Mouse (Mus musculus) intestine, embryonic 14.5 days (tissue): ENCODE measurements around the gene Zfp981. TPM values are rescaled to one million over a fixed set of nuclear protein-coding genes. Genes with fewer than 3 reads are reported as not detected.
"Not testable (repeated sequence)": the region's sequence is repeated elsewhere in the genome, so short reads cannot be mapped to it uniquely, and the experiment has no call there.

Source experiments
- ATAC-seq: fragments of 200-750 bp; cut with Nextera tagmentation; replicated peaks from 2 replicates; pipeline ENCODE4 v1.8.0; 2017; ENCODE audit warnings: low read depth, moderate number of reproducible peaks, moderate TSS enrichment, moderate library complexity; ENCODE audit not compliant: low FRiP score, low TSS enrichment
- DNase-seq: peaks from one replicate; pipeline ENCODE4 v3.0.0-alpha.2; 2018; ENCODE audit warnings: low spot score
- H3K27ac ChIP-seq: fragments of 300-500 bp; sonication (generic); 2 replicates; pipeline ENCODE4 v1.5.1; 2014; ENCODE audit warnings: low read depth, mild to moderate bottlenecking, control low read depth
- H3K27me3 ChIP-seq: fragments of 300-500 bp; sonication (generic); replicated peaks from 2 replicates; pipeline ENCODE4 v1.6.1; 2014; ENCODE audit warnings: low read length, control low read depth; ENCODE audit not compliant: control insufficient read depth, insufficient read depth
- H3K36me3 ChIP-seq: fragments of 300-500 bp; sonication (generic); 2 replicates; pipeline ENCODE4 v1.6.1; 2014; ENCODE audit warnings: low read length, control low read depth; ENCODE audit not compliant: control insufficient read depth, insufficient read depth
- H3K4me1 ChIP-seq: fragments of 300-500 bp; sonication (generic); replicated peaks from 2 replicates; pipeline ENCODE4 v1.6.1; 2014; ENCODE audit warnings: low read length, control low read depth, mixed read lengths; ENCODE audit not compliant: control insufficient read depth, insufficient read depth
- H3K4me2 ChIP-seq: fragments of 300-500 bp; sonication (generic); 2 replicates; pipeline ENCODE4 v1.6.1; 2014; ENCODE audit warnings: low read length
- H3K4me3 ChIP-seq: fragments of 300-500 bp; sonication (generic); 2 replicates; pipeline ENCODE4 v1.5.1; 2014; ENCODE audit warnings: low read depth, low read length, control low read depth, mixed read lengths
- H3K9ac ChIP-seq: fragments of 300-500 bp; sonication (generic); 2 replicates; pipeline ENCODE4 v1.6.1; 2014; ENCODE audit warnings: mild to moderate bottlenecking, low read length
- H3K9me3 ChIP-seq: fragments of 300-500 bp; sonication (generic); 2 replicates; pipeline ENCODE4 v1.6.1; 2016; ENCODE audit warnings: low read length, control low read depth; ENCODE audit not compliant: control insufficient read depth
- WGBS: fragments of 180-500 bp; shearing (Covaris S2); extraction: QIAGEN DNeasy Blood & Tissue Kit; methylation state at CpG from one replicate; pipeline ENCODE4 v1.1.7; 2014; 5-methylcytosine and 5-hydroxymethylcytosine counted together
- polyA plus RNA-seq: library from polyadenylated mRNA; unstranded; fragments of >200 nt; fragmentation: Nextera tagmentation; extraction: Ambion mirVana; gene quantifications from 2 replicates; pipeline ENCODE4 v1.2.1, GENCODE M21; 2014

Gene Zfp981
- polyA plus RNA-seq, 1 experiment from 2014 or later: 0.11 TPM

DNA sequence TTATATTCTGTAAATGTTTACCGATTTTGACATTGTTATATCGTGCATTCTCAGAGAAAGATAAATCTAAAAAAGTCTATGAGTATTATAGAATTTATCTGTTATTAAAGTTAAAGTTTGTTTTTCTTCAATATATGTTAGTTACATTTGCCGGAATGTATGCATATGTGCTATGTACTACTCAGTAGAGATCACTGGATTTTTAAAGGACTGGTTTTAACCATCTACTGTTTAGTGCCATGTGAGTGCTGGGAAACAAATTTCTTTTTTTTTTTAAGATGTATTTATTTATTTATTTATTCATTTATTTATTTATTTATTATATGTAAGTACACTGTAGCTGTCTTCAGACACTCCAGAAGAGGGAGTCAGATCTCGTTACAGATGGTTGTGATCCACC is 32.7 kb downstream of the Zfp981 start:
- H3K27me3 ChIP-seq: no peaks in the 10 kb centered on the region
- 87% methylated on average over 4 of the region's 4 CpGs for WGBS
- DNase-seq: no peak
- H3K9me3 ChIP-seq: peaks cover 49% of the 10 kb centered on the region
- H3K36me3 ChIP-seq: no peaks in the 10 kb centered on the region
- no peak overlapping the region for H3K9ac ChIP-seq
- no peaks in the 10 kb centered on the region for H3K4me1 ChIP-seq
- H3K4me2 ChIP-seq: no peak overlapping the region
- H3K4me3 ChIP-seq: no peak overlapping the region
- H3K27ac ChIP-seq: no peak overlapping the region
- peak; percentile 55; the same call in 1 of the 2 replicates for ATAC-seq

DNA sequence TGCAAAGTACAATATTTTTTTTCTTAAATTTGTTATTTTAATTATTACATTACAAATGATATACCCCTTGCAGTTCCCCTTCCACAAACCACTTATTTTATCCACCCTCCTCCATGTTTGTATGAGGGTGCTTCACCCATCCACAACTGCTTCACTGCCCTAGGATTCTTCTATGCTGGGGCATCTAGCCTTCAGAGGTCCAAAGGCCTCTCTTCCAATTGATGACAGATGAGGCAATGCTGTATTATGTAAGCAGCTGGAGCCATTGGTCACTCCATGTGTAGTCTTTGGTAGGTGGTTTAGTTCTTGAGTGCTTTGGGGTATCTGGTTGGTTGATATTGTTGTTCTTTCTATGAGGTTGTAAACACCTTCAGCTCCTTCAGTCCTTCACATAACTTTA is 34.1 kb downstream of the Zfp981 start:
- no peak for DNase-seq
- Histone ChIP-seq H3K27me3 (no peaks in the 10 kb centered on the region), H3K9ac (no peak overlapping the region), H3K27ac (no peak overlapping the region), H3K4me2 (no peak overlapping the region), H3K4me3 (no peak overlapping the region), H3K4me1 (no peaks in the 10 kb centered on the region), H3K9me3 (peaks cover 48% of the 10 kb centered on the region), H3K36me3 (no peaks in the 10 kb centered on the region)
- ATAC-seq: no peak

DNA sequence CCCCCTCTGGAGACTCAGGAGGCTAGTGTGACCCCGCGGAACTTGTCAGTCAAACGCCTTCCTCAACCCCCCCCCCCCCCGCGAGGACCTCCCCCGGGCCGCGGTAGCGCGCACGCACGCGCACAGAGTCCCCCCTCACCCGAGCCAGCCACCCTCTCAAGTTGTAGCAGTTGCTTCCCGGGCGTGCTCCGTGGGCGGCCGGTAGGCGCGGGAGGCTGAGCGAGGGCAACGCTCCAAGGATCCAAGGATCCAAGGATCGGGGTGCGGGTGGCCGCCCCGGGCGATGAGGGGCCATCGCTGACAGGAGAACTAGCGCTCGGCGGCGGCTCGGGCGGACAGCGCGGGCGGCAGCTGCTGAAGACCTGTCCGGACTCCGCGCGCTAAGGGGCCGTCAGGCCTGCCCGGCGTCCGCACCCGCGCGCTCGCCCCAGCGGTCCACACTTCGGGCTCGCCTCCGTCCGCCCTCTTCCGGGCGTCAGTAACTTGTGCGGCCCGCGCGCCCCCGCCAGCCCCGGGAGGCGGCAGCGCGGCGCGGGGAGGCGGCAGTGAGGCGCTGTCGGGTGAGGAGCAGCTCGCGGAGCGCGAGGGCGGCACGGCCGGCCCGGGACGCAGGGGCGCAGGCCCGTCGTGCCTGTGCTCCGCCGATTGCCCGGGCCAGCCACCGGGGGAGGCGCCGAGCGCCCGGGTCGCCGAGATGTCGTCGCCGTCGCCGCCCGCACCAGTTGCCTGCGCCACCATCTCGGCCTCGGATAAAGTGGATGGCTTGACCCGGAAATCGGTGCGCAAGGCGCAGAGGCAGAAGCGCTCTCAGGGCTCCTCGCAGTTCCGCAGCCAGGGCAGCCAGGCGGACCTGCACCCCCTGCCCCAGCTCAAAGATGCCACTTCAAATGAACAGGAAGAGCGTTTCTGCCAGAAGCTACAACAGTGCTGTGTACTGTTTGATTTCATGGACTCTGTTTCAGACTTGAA is 78.4 kb downstream of the Zfp981 start:
- not testable (repeated sequence) for H3K4me2 ChIP-seq, H3K27me3 ChIP-seq, H3K9me3 ChIP-seq, DNase-seq, H3K4me1 ChIP-seq, H3K27ac ChIP-seq, H3K36me3 ChIP-seq, H3K9ac ChIP-seq, H3K4me3 ChIP-seq
- peak; percentile 95 for ATAC-seq
- no CpG with 5 or more reads among the region's 111 CpGs for WGBS

Other genes with a start within 250 kb of the Zfp981 start
- 4.4 and 5.9 TPM in 2 replicates for gene Zfp992, start 53.0 kb upstream of the Zfp981 start, polyA plus RNA-seq
- 2.2 and 4.9 TPM in 2 replicates for gene Zfp993, start 108.9 kb downstream of the Zfp981 start, polyA plus RNA-seq